Mouse (Mus musculus): ENCODE data around the gene Obox8. TPM values are rescaled to one million over a fixed set of nuclear protein-coding genes. Genes with fewer than 3 reads are reported as not detected.

The Obox8 gene
- total RNA-seq (2021): not detected
- long read RNA-seq, experiment 1: 0 reads
- long read RNA-seq, experiment 2: 0 reads

- DNase-seq: no peak
These were observed at the start of gene Obox8 for GRCm38 (mm10) chr7:14333457-14333856. Gene Obox8 (minus strand): TSS chr7:14333557.

- DNase-seq: no peak
These were observed 16.1 kb downstream of the Obox8 start for GRCm38 (mm10) chr7:14317209-14317608.

GRCm38 (mm10) chr7:14308671-14309070, 24.7 kb downstream of the Obox8 start:
- no peak for DNase-seq

GRCm38 (mm10) chr7:14307571-14307970, 25.8 kb downstream of the Obox8 start:
- DNase-seq: no peak

Other genes starting within 250 kb of the Obox8 start
- not detected for gene Sult2a3, start 210.5 kb downstream of the Obox8 start, total RNA-seq (2021)
- gene Sult2a6, start 78.7 kb downstream of the Obox8 start, total RNA-seq (2021): not detected
- gene Sult2a8, start 113.2 kb upstream of the Obox8 start, total RNA-seq (2021): under 1 TPM in 1 of 2 experiments, not detected in 1; 0.23 TPM
- not detected for gene Sult2a7, start 160.7 kb upstream of the Obox8 start, total RNA-seq (2021)
- gene Vmn1r90, start 229.9 kb upstream of the Obox8 start, total RNA-seq (2021): under 1 TPM in 1 of 2 experiments, not detected in 1; 0.03 TPM

Data from adrenal gland, postnatal 36 days (tissue).